Mouse (Mus musculus) CH12.LX (cell line): ENCODE measurements around the gene Gm5767. TPM values are rescaled to one million over a fixed set of nuclear protein-coding genes. Genes with fewer than 3 reads are reported as not detected.

Experiments
- DNase-seq: peaks from one replicate; pipeline ENCODE4 v3.0.0-alpha.2; 2013; ENCODE audit errors: extremely low read depth
- H3K27ac ChIP-seq: 2 replicates; pipeline ENCODE4 v1.5.1; 2012; ENCODE audit warnings: low read depth, mild to moderate bottlenecking, control low read depth, moderate library complexity; ENCODE audit not compliant: insufficient read depth
- H3K27me3 ChIP-seq: replicated peaks from 2 replicates; pipeline ENCODE3; 2012; ENCODE audit warnings: inconsistent platforms
- H3K36me3 ChIP-seq, 2 experiments: replicated peaks in 1 of 2; 2 replicates each; pipeline versions ENCODE3 to v1.6.1; 2012; ENCODE audit warnings: inconsistent platforms in 1 of 2, low read length in 1 of 2, mild to moderate bottlenecking in 1 of 2, mixed read lengths in 1 of 2, moderate library complexity in 1 of 2; ENCODE audit not compliant: control insufficient read depth in 1 of 2, insufficient read depth in 1 of 2
- H3K4me1 ChIP-seq, 2 experiments: 2 replicates each; pipeline ENCODE4 v1.6.1; 2012; ENCODE audit warnings: inconsistent platforms in 1 of 2, moderate library complexity in 1 of 2; ENCODE audit not compliant: insufficient read depth in 2 of 2, control insufficient read depth in 1 of 2
- H3K4me2 ChIP-seq: 2 replicates; pipeline ENCODE4 v1.6.1; 2012; ENCODE audit warnings: low read depth, mild to moderate bottlenecking, control low read depth; ENCODE audit not compliant: poor library complexity, insufficient read depth, severe bottlenecking
- H3K4me3 ChIP-seq, 3 experiments: fragments of 150-350 bp in 1 of 3; sonication (generic) in 1 of 3; replicated peaks in 1 of 3; 2 replicates each; pipeline versions ENCODE3 to v1.5.1; 2011 to 2012; ENCODE audit warnings: low read depth in 2 of 3, low read length in 2 of 3, mild to moderate bottlenecking in 2 of 3, moderate library complexity in 2 of 3, control low read depth in 1 of 3, improper control_type of control experiment in 1 of 3, inconsistent platforms in 1 of 3, mixed read lengths in 1 of 3; ENCODE audit not compliant: poor library complexity in 1 of 3
- H3K79me2 ChIP-seq: replicated peaks from 2 replicates; pipeline ENCODE4 v1.6.1; 2012; ENCODE audit warnings: mild to moderate bottlenecking, moderate library complexity; ENCODE audit not compliant: control insufficient read depth, poor library complexity, insufficient read depth, severe bottlenecking; ENCODE audit errors: extremely low read depth
- H3K9ac ChIP-seq: 2 replicates; pipeline ENCODE4 v1.6.1; 2012; ENCODE audit warnings: low read depth, mild to moderate bottlenecking, control low read depth, moderate library complexity; ENCODE audit not compliant: insufficient read depth
- H3K9me3 ChIP-seq: replicated peaks from 2 replicates; pipeline ENCODE3; 2012; ENCODE audit warnings: low read length, inconsistent platforms, mixed read lengths
- CHD1 ChIP-seq: IDR thresholded peaks from 2 replicates; pipeline ENCODE4 v1.6.1; 2012; ENCODE audit warnings: low read depth, low read length, improper control_type of control experiment, inconsistent platforms
- CHD2 ChIP-seq: IDR thresholded peaks from 2 replicates; pipeline ENCODE4 v1.6.1; 2011; ENCODE audit warnings: low read length, improper control_type of control experiment
- ELF1 ChIP-seq: IDR thresholded peaks from 2 replicates; pipeline ENCODE4 v1.6.1; 2014; ENCODE audit warnings: low read depth, mild to moderate bottlenecking, inconsistent platforms, low read length, improper control_type of control experiment
- EP300 ChIP-seq: IDR thresholded peaks from 2 replicates; pipeline ENCODE4 v1.6.1; 2011; ENCODE audit warnings: low read length, improper control_type of control experiment
- ETS1 ChIP-seq: conservative IDR thresholded peaks from 2 replicates; pipeline ENCODE4 v1.6.1; 2012; ENCODE audit warnings: low read depth, mild to moderate bottlenecking, inconsistent platforms, low read length, improper control_type of control experiment, moderate library complexity
- GABPA ChIP-seq: IDR thresholded peaks from 2 replicates; pipeline ENCODE4 v1.6.1; 2012; ENCODE audit warnings: low read depth, low read length, improper control_type of control experiment, inconsistent platforms; ENCODE audit not compliant: insufficient replicate concordance
- IRF4 ChIP-seq: IDR thresholded peaks from 2 replicates; pipeline ENCODE4 v1.6.1; 2014; ENCODE audit warnings: low read depth, mild to moderate bottlenecking, inconsistent platforms, low read length, improper control_type of control experiment
- JUND ChIP-seq: conservative IDR thresholded peaks from 2 replicates; pipeline ENCODE4 v1.6.1; 2011; ENCODE audit warnings: low read depth, low read length, improper control_type of control experiment
- MAX ChIP-seq: IDR thresholded peaks from 2 replicates; pipeline ENCODE4 v1.6.1; 2011; ENCODE audit warnings: low read length, improper control_type of control experiment
- MAZ ChIP-seq: IDR thresholded peaks from 2 replicates; pipeline ENCODE4 v1.6.1; 2012; ENCODE audit warnings: low read depth, mild to moderate bottlenecking, inconsistent platforms, low read length, improper control_type of control experiment, moderate library complexity
- MXI1 ChIP-seq: IDR thresholded peaks from 2 replicates; pipeline ENCODE4 v1.6.1; 2011; ENCODE audit warnings: mild to moderate bottlenecking, low read depth, low read length, improper control_type of control experiment
- MYC ChIP-seq: IDR thresholded peaks from 2 replicates; pipeline ENCODE4 v1.6.1; 2011; ENCODE audit warnings: low read depth, mild to moderate bottlenecking, improper control_type of control experiment, low read length
- NRF1 ChIP-seq: IDR thresholded peaks from 2 replicates; pipeline ENCODE4 v1.6.1; 2014; ENCODE audit warnings: low read depth, mild to moderate bottlenecking, inconsistent platforms, low read length, improper control_type of control experiment, moderate library complexity
- RAD21 ChIP-seq: IDR thresholded peaks from 2 replicates; pipeline ENCODE4 v1.6.1; 2011; ENCODE audit warnings: low read depth, mild to moderate bottlenecking, low read length, improper control_type of control experiment, moderate library complexity
- RCOR1 ChIP-seq: conservative IDR thresholded peaks from 2 replicates; pipeline ENCODE4 v1.6.1; 2012; ENCODE audit warnings: low read depth, mild to moderate bottlenecking, inconsistent platforms, low read length, improper control_type of control experiment
- SIN3A ChIP-seq: IDR thresholded peaks from 2 replicates; pipeline ENCODE4 v1.6.1; 2012; ENCODE audit warnings: low read length, improper control_type of control experiment, inconsistent platforms
- TBP ChIP-seq: conservative IDR thresholded peaks from 2 replicates; pipeline ENCODE4 v1.6.1; 2011; ENCODE audit warnings: low read depth, low read length, improper control_type of control experiment
- TCF12 ChIP-seq: IDR thresholded peaks from 2 replicates; pipeline ENCODE4 v1.6.1; 2014; ENCODE audit warnings: low read depth, mild to moderate bottlenecking, inconsistent platforms, low read length, improper control_type of control experiment
- ZKSCAN1 ChIP-seq: IDR thresholded peaks from 2 replicates; pipeline ENCODE4 v1.6.1; 2012; ENCODE audit warnings: low read depth, inconsistent platforms, low read length, improper control_type of control experiment, borderline replicate concordance
- ZMIZ1 ChIP-seq: IDR thresholded peaks from 2 replicates; pipeline ENCODE4 v1.6.1; 2012; ENCODE audit warnings: low read depth, mild to moderate bottlenecking, inconsistent platforms, low read length, improper control_type of control experiment
- dilution Hi-C: fragments of 300-500 bp; cut with MboI; formaldehyde crosslinking; loops from 2 replicates; pipeline ENCODE4 v1.14.3; 2020; ENCODE audit warnings: low sequenced_read_pairs; ENCODE audit not compliant: extremely low pct_unique_long_range_greater_than_20kb, extremely low pct_ligation_motif_present
- in situ Hi-C: fragments of 300-500 bp; cut with MboI; formaldehyde crosslinking; loops from 3 replicates; pipeline ENCODE4 v1.14.3; 2019; ENCODE audit warnings: low sequenced_read_pairs, low pct_ligation_motif_present, low pct_unique_long_range_greater_than_20kb, mixed read lengths
- polyA plus RNA-seq: library from polyadenylated mRNA; unstranded; fragments of >175 nt; gene quantifications from 2 replicates; pipeline ENCODE4 v1.2.1, GENCODE M21; 2012; ENCODE audit warnings: low read depth; ENCODE audit not compliant: insufficient read length
- total RNA-seq, 2 experiments: library from RNA; depleted of rRNA; stranded (reverse); fragments of 300-350 nt in 1 of 2; fragments of >200 nt in 1 of 2; gene quantifications; 2 replicates each; pipeline ENCODE4 v1.2.3; 2012 to 2014

The Gm5767 gene
- total and polyA plus RNA-seq, 3 experiments, result not detected

- TF ChIP-seq MAZ, result peak; percentile 62; the same call in 1 of the 2 replicates
- TF ChIP-seq CHD2, result 0 out of 2 replicates have a peak, but pooled peaks have one; percentile 37
- no peak for TF ChIP-seq ELF1
- 0 out of 2 replicates have a peak, but pooled peaks have one; percentile 62 for TF ChIP-seq RCOR1
- peak; percentile 78 for TF ChIP-seq IRF4
- TF ChIP-seq ZMIZ1, result 0 out of 2 replicates have a peak, but pooled peaks have one; percentile 62
- 0 out of 2 replicates have a peak, but pooled peaks have one; percentile 15 for TF ChIP-seq MXI1
- TF ChIP-seq TBP, result no peak
- TF ChIP-seq CHD1, result peak; percentile 71; the same call in 1 of the 2 replicates
- 0 out of 2 replicates have a peak, but pooled peaks have one; percentile 62 for TF ChIP-seq MYC
- TF ChIP-seq ETS1, result peak; percentile 89
- peak; percentile 79 for TF ChIP-seq EP300
- TF ChIP-seq RAD21, result no peak
These were observed 35.0 kb downstream of the Gm5767 start (continued) for GRCm38 (mm10) chr16:8715513-8716080.

DNA sequence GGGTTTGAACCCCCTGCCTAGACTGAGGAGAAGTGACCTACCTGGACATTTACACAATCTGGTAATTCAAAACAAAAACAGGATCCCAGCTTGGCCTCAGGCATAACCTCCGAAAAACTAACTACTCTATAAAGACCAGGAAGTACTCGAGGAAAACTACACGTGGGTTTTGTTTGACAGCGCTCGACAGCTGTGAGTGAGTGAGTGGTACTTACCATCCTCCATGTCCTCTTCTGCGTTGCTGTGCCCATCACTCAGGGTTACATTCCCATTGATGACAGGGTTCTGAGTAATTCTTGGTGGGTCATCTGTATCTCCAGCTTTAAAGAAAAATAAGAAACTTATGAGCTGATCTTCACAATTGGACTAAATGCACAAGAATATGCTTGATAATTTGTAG is 35.7 kb downstream of the Gm5767 start:
- Histone ChIP-seq H3K4me1 (peaks cover 23 to 83% of the 10 kb centered on the region in 2 experiments), H3K27ac (peak overlapping the region; percentile 51), H3K27me3 (no peaks in the 10 kb centered on the region), H3K79me2 (peaks cover 92% of the 10 kb centered on the region), H3K4me3 (no peak overlapping the region), H3K9ac (no peak overlapping the region), H3K4me2 (peak overlapping the region; percentile 27), H3K9me3 (no peaks in the 10 kb centered on the region), H3K36me3 (peaks cover 41 to 83% of the 10 kb centered on the region in 2 experiments)
- DNase-seq, result no peak
- dilution Hi-C loops, result no loop called here
- in situ Hi-C loops, result no loop called here
- no peak for TF ChIP-seq ZKSCAN1
- TF ChIP-seq NRF1, result no peak
- TF ChIP-seq JUND, result no peak
- no peak for TF ChIP-seq MXI1
- no peak for TF ChIP-seq ZMIZ1
- TF ChIP-seq MAX, result peak; percentile 17; the same call in 1 of the 2 replicates
- no peak for TF ChIP-seq ELF1
- no peak for TF ChIP-seq TBP
- TF ChIP-seq TCF12, result no peak
- no peak for TF ChIP-seq MAZ
- no peak for TF ChIP-seq CHD2
- TF ChIP-seq GABPA, result no peak
- peak; percentile 22; the same call in 1 of the 2 replicates for TF ChIP-seq SIN3A
- no peak for TF ChIP-seq MYC
- TF ChIP-seq, all 38 proteins: peak for 2
